Mouse (Mus musculus) lung, embryonic 16.5 days (tissue): Measurements from ENCODE around the gene Chst3. TPM values are rescaled to one million over a fixed set of nuclear protein-coding genes. Genes with fewer than 3 reads are reported as not detected.
A peak's percentile ranks its signal among the peaks of the same experiment; 100 is the strongest.

ENCODE experiments used
- ATAC-seq: fragments of 200-750 bp; cut with Nextera tagmentation; 2 replicates; pipeline ENCODE4 v1.8.0; 2017; ENCODE audit warnings: low read depth, mild to moderate bottlenecking, moderate library complexity
- H3K27ac ChIP-seq: fragments of 300-500 bp; sonication (generic); 2 replicates; pipeline ENCODE4 v1.5.1; 2014; ENCODE audit warnings: mild to moderate bottlenecking, control low read depth, low read length
- H3K27me3 ChIP-seq: fragments of 300-500 bp; sonication (generic); 2 replicates; pipeline ENCODE4 v1.6.1; 2014; ENCODE audit warnings: low read depth, low read length, mixed read lengths; ENCODE audit not compliant: control insufficient read depth, insufficient read depth
- H3K36me3 ChIP-seq: fragments of 300-500 bp; sonication (generic); 2 replicates; pipeline ENCODE4 v1.6.1; 2014; ENCODE audit warnings: low read length; ENCODE audit not compliant: control insufficient read depth, insufficient read depth
- H3K4me1 ChIP-seq: fragments of 300-500 bp; sonication (generic); replicated peaks from 2 replicates; pipeline ENCODE4 v1.6.1; 2014; ENCODE audit warnings: low read length, mixed read lengths; ENCODE audit not compliant: control insufficient read depth, insufficient read depth
- H3K4me2 ChIP-seq: fragments of 300-500 bp; sonication (generic); 2 replicates; pipeline ENCODE4 v1.6.1; 2014; ENCODE audit warnings: low read depth, low read length, control low read depth
- H3K4me3 ChIP-seq: fragments of 300-500 bp; sonication (generic); 2 replicates; pipeline ENCODE4 v1.5.1; 2014; ENCODE audit warnings: mild to moderate bottlenecking, low read length, control low read depth
- H3K9ac ChIP-seq: fragments of 300-500 bp; sonication (generic); 2 replicates; pipeline ENCODE4 v1.6.1; 2014; ENCODE audit warnings: low read length, control low read depth
- H3K9me3 ChIP-seq: fragments of 300-500 bp; sonication (generic); 2 replicates; pipeline ENCODE4 v1.6.1; 2016; ENCODE audit warnings: low read length; ENCODE audit not compliant: control insufficient read depth
- WGBS: fragments of 180-500 bp; shearing (Covaris S2); extraction: QIAGEN DNeasy Blood & Tissue Kit; methylation state at CpG from one replicate; pipeline ENCODE4 v1.1.7; 2014; 5-methylcytosine and 5-hydroxymethylcytosine counted together
- polyA plus RNA-seq: library from polyadenylated mRNA; unstranded; fragments of >200 nt; fragmentation: Nextera tagmentation; extraction: Ambion mirVana; gene quantifications from 2 replicates; pipeline ENCODE4 v1.2.1, GENCODE M21; 2015

Chst3 gene
- 1.8 and 2.1 TPM in 2 replicates for polyA plus RNA-seq

DNA sequence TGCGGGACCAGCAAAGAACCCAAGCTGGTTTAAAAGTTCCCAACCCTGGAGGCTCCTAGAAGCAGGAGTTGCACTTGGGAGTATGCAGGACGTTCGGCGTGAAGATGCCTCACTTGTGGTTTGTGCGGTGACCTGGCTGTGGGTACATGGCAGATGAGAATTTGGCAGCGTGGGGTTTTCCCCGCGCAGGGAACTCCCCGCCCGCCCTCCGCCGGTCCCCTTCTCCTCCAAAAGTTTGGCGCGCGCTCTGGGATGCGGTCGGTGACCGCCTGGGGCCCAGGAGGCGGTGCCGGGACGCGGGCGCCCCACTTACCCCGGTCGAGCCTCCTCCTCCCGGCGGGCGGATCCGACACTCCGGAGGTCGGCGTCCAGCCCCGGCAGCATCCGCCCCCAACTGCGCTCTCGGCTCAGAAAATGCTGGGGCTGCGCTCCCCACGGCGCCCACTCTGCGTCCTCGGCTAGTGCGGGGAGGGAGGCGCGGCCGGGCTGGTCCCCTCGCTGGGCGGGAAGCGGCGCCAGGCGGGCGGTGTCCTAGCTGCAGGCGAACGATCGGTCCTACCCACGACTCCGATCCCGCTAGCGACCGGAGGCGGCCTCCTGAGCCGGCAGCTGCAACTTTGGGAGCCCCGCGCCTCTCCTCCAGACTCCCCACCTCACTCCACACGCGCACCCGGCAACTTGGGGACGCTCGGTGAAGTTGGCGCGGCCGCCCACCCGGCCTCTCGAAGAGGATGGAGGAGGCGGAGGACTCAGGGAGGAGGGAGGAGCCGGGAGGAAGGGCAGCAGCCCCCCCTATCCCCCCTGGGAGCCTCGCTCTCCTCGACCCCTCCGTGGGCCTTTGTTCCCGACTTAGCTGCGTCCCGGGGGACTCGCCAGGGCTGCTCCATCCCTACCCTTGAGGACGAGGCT is at the start of gene Chst3:
Gene Chst3, minus strand, starts transcription at position 670 of the 909 bp plus-strand sequence.
- H3K4me3 ChIP-seq, result peak within 1 kb of the TSS; percentile 77
- H3K36me3 ChIP-seq, result no peaks in the 10 kb centered on the region
- H3K9me3 ChIP-seq, result no peaks in the 10 kb centered on the region
- H3K4me1 ChIP-seq, result peaks cover 28% of the 10 kb centered on the region
- under 1% methylated on average over 65 of the region's 83 CpGs for WGBS
- H3K27me3 ChIP-seq, result no peaks in the 10 kb centered on the region
- H3K27ac ChIP-seq, result peak within 1 kb of the TSS; percentile 84
- ATAC-seq, result peak; percentile 79
- H3K4me2 ChIP-seq, result peak within 1 kb of the TSS; percentile 91
- H3K9ac ChIP-seq, result peak within 1 kb of the TSS; percentile 82

DNA sequence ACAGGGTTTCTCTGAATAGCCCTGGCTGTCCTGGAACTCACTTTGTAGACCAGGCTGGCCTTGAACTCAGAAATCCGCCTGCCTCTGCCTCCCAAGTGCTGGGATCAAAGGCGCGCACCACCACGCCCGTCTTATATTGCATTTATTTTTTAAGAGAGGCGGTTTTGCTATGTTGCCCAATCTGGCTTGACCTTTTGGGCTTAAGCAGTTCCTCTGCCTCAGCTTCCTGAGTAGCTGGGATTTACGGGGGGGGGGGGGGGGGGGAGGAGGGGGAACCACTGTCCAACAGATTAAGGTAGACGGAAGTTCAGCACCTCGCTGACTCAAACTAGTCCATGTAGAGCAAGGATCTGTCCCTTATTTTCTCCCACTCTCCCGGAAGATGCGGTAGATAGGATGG is 49.7 kb upstream of the Chst3 start:
- H3K9ac ChIP-seq, result no peak overlapping the region
- no peak overlapping the region for H3K4me3 ChIP-seq
- H3K4me1 ChIP-seq, result no peaks in the 10 kb centered on the region
- 88% methylated on average over 10 of the region's 11 CpGs for WGBS
- no peaks in the 10 kb centered on the region for H3K9me3 ChIP-seq
- H3K27ac ChIP-seq, result no peak overlapping the region
- ATAC-seq, result no peak
- H3K4me2 ChIP-seq, result no peak overlapping the region
- H3K36me3 ChIP-seq, result no peaks in the 10 kb centered on the region
- no peaks in the 10 kb centered on the region for H3K27me3 ChIP-seq

DNA sequence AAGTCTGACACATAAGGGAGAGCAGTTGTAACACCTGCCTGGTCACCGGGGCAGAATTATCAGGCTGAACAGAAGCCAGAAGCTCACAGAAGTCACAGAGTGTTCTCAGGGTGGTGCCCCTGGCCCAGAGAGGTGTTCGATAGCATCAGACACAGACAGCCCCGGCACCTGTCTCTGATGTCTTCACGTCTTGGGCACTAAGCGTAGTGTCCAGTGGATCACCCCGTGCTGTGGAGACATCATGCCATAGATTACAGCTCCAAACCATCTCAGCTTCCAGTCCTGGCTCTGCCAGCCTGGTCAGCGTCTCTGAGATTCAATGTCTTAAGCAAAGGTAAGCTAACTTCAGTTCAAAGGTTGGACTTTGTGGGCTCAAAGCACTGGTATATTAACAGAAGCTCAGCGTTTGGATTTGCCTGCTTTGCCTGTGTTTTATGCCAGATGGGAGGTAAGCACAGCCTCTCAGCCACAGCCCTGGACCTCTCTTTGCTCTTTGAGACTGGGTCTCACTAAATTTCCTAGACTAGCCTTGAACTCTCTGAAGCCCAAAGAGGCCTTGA is 47.9 kb upstream of the Chst3 start:
- no peaks in the 10 kb centered on the region for H3K27me3 ChIP-seq
- H3K4me1 ChIP-seq, result peaks cover 5% of the 10 kb centered on the region
- H3K9me3 ChIP-seq, result no peaks in the 10 kb centered on the region
- H3K4me2 ChIP-seq, result no peak overlapping the region
- no peak overlapping the region for H3K27ac ChIP-seq
- whole genome bisulfite sequencing, result 70% methylated on average over 8 of the region's 8 CpGs
- H3K36me3 ChIP-seq, result no peaks in the 10 kb centered on the region
- no peak for ATAC-seq
- no peak overlapping the region for H3K9ac ChIP-seq
- no peak overlapping the region for H3K4me3 ChIP-seq

DNA sequence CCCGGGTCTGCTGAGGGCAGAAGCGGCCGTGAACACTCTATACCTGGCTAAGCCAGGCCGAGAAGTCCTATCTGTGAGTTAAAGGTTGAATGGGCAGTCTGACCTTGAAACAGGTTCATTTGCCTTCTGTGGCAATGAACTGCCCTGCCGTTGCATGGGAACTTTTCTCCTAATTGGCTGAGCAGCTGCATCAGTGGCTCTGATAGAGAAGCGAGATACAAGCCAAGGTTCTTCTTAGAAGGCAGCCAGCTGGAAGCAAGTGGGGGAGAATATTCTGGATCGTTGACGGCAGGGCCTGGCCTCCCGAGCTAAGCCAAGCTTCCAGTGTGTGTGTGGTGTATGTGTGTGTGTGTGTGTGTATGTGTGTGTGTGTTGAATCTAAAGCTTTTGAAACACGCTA is 46.2 kb upstream of the Chst3 start:
- no peaks in the 10 kb centered on the region for H3K36me3 ChIP-seq
- H3K4me2 ChIP-seq, result no peak overlapping the region
- no peak overlapping the region for H3K9ac ChIP-seq
- 69% methylated on average over 10 of the region's 10 CpGs for WGBS
- no peaks in the 10 kb centered on the region for H3K27me3 ChIP-seq
- no peak overlapping the region for H3K4me3 ChIP-seq
- H3K9me3 ChIP-seq, result no peaks in the 10 kb centered on the region
- H3K27ac ChIP-seq, result no peak overlapping the region
- H3K4me1 ChIP-seq, result peaks cover 5% of the 10 kb centered on the region
- ATAC-seq, result no peak

DNA sequence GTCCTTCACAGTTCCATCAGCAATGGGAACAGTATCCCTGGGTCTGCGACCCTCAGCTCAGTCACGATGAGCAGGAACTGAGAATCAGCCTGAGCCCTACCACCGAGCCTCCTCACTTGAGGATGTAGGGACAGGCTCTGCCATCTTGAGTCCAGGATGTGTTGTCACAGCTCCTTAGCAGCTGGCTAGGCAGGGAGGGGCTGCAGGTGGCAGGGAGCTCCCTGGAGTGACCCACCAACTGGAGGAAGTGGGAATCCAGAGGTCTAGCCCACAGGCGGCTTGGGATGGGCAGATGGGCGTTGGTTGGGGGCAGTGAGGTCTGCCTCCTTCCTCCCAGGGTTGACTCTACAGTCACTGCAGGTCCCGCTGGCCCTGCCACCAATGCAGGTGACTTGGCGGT is 44.3 kb upstream of the Chst3 start:
- H3K27ac ChIP-seq, result no peak overlapping the region
- ATAC-seq, result no peak

DNA sequence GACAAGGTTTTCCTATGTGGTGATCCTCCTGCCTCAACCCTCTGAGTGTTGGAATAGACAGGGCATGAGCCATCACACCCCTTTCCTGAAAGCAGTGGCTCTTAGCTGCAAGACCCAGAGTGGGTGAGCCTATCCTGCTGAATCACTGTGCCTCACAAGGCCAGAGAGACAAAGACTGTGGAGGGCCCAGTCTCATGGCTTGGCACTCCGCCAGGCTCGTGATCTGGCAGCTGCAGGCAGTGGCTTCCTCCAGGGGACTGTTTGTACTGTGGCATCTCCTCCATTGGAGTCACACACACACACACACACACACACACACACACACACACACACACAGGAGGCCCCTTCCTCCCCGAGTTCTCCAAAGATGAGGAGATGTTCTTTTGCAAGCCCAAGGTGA is 43.3 kb upstream of the Chst3 start:
- peak; percentile 94 for ATAC-seq
- H3K9ac ChIP-seq, result 0 out of 2 replicates have a peak overlapping the region, but pooled peaks have one; percentile 6
- no peaks in the 10 kb centered on the region for H3K27me3 ChIP-seq
- no peaks in the 10 kb centered on the region for H3K9me3 ChIP-seq
- WGBS, result 19% methylated on average over 3 of the region's 3 CpGs
- H3K4me3 ChIP-seq, result no peak overlapping the region
- peak overlapping the region; percentile 17; the same call in 1 of the 2 replicates for H3K27ac ChIP-seq
- H3K36me3 ChIP-seq, result no peaks in the 10 kb centered on the region
- H3K4me1 ChIP-seq, result peaks cover 5% of the 10 kb centered on the region
- H3K4me2 ChIP-seq, result no peak overlapping the region

More for the DNA sequence above, 44.3 kb upstream of the Chst3 start:
- no peaks in the 10 kb centered on the region for H3K36me3 ChIP-seq
- H3K9me3 ChIP-seq, result no peaks in the 10 kb centered on the region
- no peak overlapping the region for H3K4me3 ChIP-seq
- H3K9ac ChIP-seq, result no peak overlapping the region
- H3K4me2 ChIP-seq, result no peak overlapping the region
- WGBS, result 78% methylated on average over 7 of the region's 7 CpGs
- no peaks in the 10 kb centered on the region for H3K27me3 ChIP-seq
- peaks cover 5% of the 10 kb centered on the region for H3K4me1 ChIP-seq

DNA sequence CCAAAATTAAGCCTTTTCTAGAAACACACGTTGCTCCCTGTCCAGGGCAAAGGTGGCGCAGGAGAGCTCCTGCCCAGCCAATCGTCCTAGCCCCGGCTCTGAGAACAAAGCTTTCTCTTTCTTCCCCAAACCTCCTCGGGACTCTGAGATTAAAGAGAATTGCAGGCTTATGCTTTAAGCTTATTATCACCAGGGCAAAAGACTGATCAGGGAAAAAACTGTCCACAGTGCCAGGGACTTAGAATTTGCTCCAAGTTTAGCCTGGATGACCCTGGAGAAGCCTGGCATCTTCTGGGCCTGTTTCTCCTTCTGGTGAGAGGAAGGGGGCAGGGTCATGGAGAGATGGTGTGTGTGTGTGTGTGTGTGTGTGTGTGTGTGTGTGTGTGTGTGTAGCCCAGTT is 42.5 kb upstream of the Chst3 start:
- Histone ChIP-seq H3K4me1 (peaks cover 5% of the 10 kb centered on the region), H3K27me3 (no peaks in the 10 kb centered on the region), H3K27ac (no peak overlapping the region), H3K9me3 (no peaks in the 10 kb centered on the region), H3K4me2 (no peak overlapping the region), H3K36me3 (no peaks in the 10 kb centered on the region), H3K4me3 (no peak overlapping the region), H3K9ac (no peak overlapping the region)
- ATAC-seq, result no peak
- WGBS, result 42% methylated on average over 5 of the region's 5 CpGs

DNA sequence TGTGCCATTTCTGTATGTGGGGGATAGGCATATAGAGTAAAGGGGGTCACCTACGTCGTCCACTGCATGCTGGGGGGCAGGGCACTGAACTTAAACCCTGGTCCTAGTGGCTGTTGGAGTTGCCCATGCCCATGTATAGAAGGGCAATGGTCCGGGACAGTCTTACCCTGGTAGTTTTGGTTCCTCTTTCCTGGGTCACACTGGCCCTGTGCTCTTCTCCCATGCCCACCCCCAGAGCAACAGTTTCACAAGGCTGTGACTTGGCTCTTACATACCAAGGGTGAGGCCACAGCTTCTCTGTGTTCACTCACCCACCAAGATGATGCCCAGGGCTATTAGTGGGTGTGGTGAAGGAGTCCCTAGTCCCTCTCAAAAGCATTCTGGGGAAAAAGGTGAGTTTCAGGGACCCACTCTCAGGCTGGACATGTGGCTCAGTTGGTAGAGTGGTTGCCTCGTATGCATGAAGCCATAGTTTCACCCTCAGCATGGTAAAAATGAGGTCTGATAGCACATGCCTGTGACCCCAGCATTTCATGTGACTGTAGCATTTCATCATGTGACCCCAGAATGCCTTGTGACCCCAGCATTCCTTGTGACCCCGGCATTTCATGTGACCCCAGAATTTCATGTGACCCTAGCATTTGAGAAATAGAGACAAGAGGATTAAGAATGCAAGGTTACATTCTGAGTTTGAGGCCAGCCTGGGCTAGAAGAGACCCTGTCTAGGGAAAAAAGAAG is 41.7 kb upstream of the Chst3 start:
- no peak overlapping the region for H3K4me3 ChIP-seq
- no peak for ATAC-seq
- no peaks in the 10 kb centered on the region for H3K9me3 ChIP-seq
- H3K4me1 ChIP-seq, result peaks cover 5% of the 10 kb centered on the region
- WGBS, result 84% methylated on average over 5 of the region's 5 CpGs
- H3K4me2 ChIP-seq, result no peak overlapping the region
- no peak overlapping the region for H3K9ac ChIP-seq
- H3K27ac ChIP-seq, result no peak overlapping the region
- H3K36me3 ChIP-seq, result no peaks in the 10 kb centered on the region
- no peaks in the 10 kb centered on the region for H3K27me3 ChIP-seq

DNA sequence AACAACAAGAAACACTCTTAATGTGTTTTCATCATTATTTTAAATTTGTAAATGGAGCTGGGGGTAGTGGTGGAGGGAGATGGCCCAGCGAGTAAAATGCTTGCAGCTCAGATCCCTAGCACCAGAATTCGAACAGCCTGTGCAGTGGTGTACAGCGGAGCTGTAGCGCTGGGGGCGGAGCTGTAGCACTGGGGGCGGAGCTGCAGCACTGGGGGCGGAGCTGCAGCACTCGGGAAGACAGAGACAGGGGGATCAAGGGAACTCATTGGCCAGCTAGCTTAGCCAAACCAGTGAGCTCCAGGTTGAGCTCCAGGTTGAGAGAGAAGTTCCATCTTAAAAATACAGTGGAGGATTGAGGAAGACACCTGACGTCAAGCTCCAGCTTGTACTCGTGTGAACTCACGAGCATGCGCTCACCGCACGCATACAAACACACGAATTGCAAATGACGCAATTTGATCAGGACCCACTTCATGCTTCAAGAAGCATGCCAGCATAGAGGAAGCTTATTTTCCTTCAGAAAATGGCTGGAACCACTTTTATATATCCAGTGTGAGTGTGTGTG is 38.3 kb upstream of the Chst3 start:
- no peak overlapping the region for H3K9ac ChIP-seq
- H3K4me1 ChIP-seq, result peaks cover 3% of the 10 kb centered on the region; the same call in 1 of the 2 replicates
- H3K4me3 ChIP-seq, result no peak overlapping the region
- ATAC-seq, result no peak
- no peaks in the 10 kb centered on the region for H3K36me3 ChIP-seq
- H3K27me3 ChIP-seq, result no peaks in the 10 kb centered on the region
- H3K9me3 ChIP-seq, result no peaks in the 10 kb centered on the region
- no peak overlapping the region for H3K27ac ChIP-seq
- 59% methylated on average over 16 of the region's 16 CpGs for WGBS
- no peak overlapping the region for H3K4me2 ChIP-seq
